In genomic region chr13:113101804-113102203, GRCm38 (mm10) we compare ENCODE assay signal across 21 mouse cellular contexts. TPM values are rescaled to one million over a fixed set of nuclear protein-coding genes. Genes with fewer than 3 reads are reported as not detected.
DNase-seq lines count a peak whose midpoint lies in the region; ATAC-seq and TF ChIP-seq lines count a peak whose summit lies in the region.
"Had no signal": no experiment of that assay in that cellular context is flagged by ENCODE, and none has a peak within 500 bp of the region (broad histone marks: within the 10 kb centered on the region; RNA-seq: fewer than 3 reads in every experiment).

No protein-coding gene starts in this region.

- TF ChIP-seq RAD21 in CH12.LX (IDR thresholded peaks at IDR 0.05; ENCODE audit: low read depth, low read length): no peak

- no peak overlapping the region for H3K4me3 ChIP-seq in thymus, adult 2 months (ENCODE audit: control insufficient read depth, insufficient read depth, low read length)
- H3K4me3 ChIP-seq in CH12.LX (replicated peaks in 1 of 3; ENCODE audit: low read depth in 2 of 3, low read length in 2 of 3, poor library complexity in 1 of 3): no peak overlapping the region
- H3K4me3 ChIP-seq: embryonic facial prominence, embryonic 12.5 days; heart, embryonic 13.5 days; hindbrain, embryonic 15.5 days had no signal

- dilution Hi-C loops in CH12.LX (cut with MboI; ENCODE audit: extremely low pct_ligation_motif_present, extremely low pct_unique_long_range_greater_than_20kb, low sequenced_read_pairs): no loop called here

- H3K27ac ChIP-seq in thymus, adult 2 months (ENCODE audit: control insufficient read depth, insufficient read depth, low read length): peak overlapping the region; percentile 5; the same call in 1 of the 2 replicates
- H3K27ac ChIP-seq in CH12.LX (ENCODE audit: insufficient read depth, low read depth): no peak overlapping the region
- H3K27ac ChIP-seq: embryonic facial prominence, embryonic 12.5 days; heart, embryonic 13.5 days; hindbrain, embryonic 15.5 days had no signal

- TF ChIP-seq CTCF in thymus, adult 2 months (IDR thresholded peaks at IDR 0.05; ENCODE audit: borderline replicate concordance, control insufficient read depth, extremely low read depth, insufficient read depth, low read length, poor library complexity): no peak
- no peak for TF ChIP-seq CTCF in CH12.LX (conservative IDR thresholded peaks at IDR 0.05 in 1 of 2, IDR thresholded peaks at IDR 0.05 in 1 of 2; ENCODE audit: low read depth in 2 of 2, low read length in 2 of 2)

- no peaks in the 10 kb centered on the region for H3K79me2 ChIP-seq in CH12.LX (replicated peaks; ENCODE audit: control insufficient read depth, extremely low read depth, insufficient read depth, poor library complexity, severe bottlenecking)

- ATAC-seq in megakaryocyte, adult 5-6 weeks (ENCODE audit: poor library complexity, severe bottlenecking): peak; percentile 43; the same call in 1 of the 2 replicates
- ATAC-seq: forebrain, embryonic 16.5 days had no signal

- in situ Hi-C loops in CH12.LX (cut with MboI; ENCODE audit: low pct_ligation_motif_present, low pct_unique_long_range_greater_than_20kb, low sequenced_read_pairs): no loop called here

- DNase-seq in thymus, adult 2 months: no peak
- no peak for DNase-seq in thymus, postnatal 4 days
- DNase-seq in CH12.LX (ENCODE audit: extremely low read depth): no peak
- DNase-seq in layer of hippocampus, postnatal 25 days (ENCODE audit: extremely low spot score in 1 of 2, low spot score in 1 of 2): no peak
- no peak for DNase-seq in adrenal gland, postnatal 14 days
- DNase-seq: adrenal gland, adult 8-10 months; cerebellum, adult 11 months; cerebellum, adult 8-10 months; cerebellum, postnatal 14 days; gastrocnemius, postnatal 14 days; heart, postnatal 36 days had no signal

- TF ChIP-seq EP300 in CH12.LX (IDR thresholded peaks at IDR 0.05; ENCODE audit: low read length): no peak

- H3K27me3 ChIP-seq in thymus, adult 2 months (ENCODE audit: control insufficient read depth, insufficient read depth, low read length): no peaks in the 10 kb centered on the region
- H3K27me3 ChIP-seq in CH12.LX (replicated peaks): no peaks in the 10 kb centered on the region
- H3K27me3 ChIP-seq: embryonic facial prominence, embryonic 12.5 days; heart, embryonic 13.5 days; hindbrain, embryonic 15.5 days had no signal

- no peaks in the 10 kb centered on the region for H3K36me3 ChIP-seq in thymus, adult 2 months (ENCODE audit: control insufficient read depth, insufficient read depth, low read length)
- no peaks in the 10 kb centered on the region for H3K36me3 ChIP-seq in CH12.LX (replicated peaks in 1 of 2; ENCODE audit: control insufficient read depth in 1 of 2, insufficient read depth in 1 of 2, low read length in 1 of 2)
- H3K36me3 ChIP-seq: embryonic facial prominence, embryonic 12.5 days; heart, embryonic 13.5 days; hindbrain, embryonic 15.5 days had no signal

- no peak for TF ChIP-seq POLR2A in thymus, adult 2 months (IDR thresholded peaks at IDR 0.05; ENCODE audit: control insufficient read depth, extremely low read depth, insufficient read depth, low read length, poor library complexity)
- TF ChIP-seq POLR2A in CH12.LX (IDR thresholded peaks at IDR 0.05; ENCODE audit: low read depth, low read length): no peak

- no peak overlapping the region for H3K4me2 ChIP-seq in CH12.LX (ENCODE audit: insufficient read depth, low read depth, poor library complexity, severe bottlenecking)
- H3K4me2 ChIP-seq: embryonic facial prominence, embryonic 12.5 days; heart, embryonic 13.5 days; hindbrain, embryonic 15.5 days had no signal

- H3K9ac ChIP-seq in CH12.LX (ENCODE audit: insufficient read depth, low read depth): no peak overlapping the region
- H3K9ac ChIP-seq: embryonic facial prominence, embryonic 12.5 days; heart, embryonic 13.5 days; hindbrain, embryonic 15.5 days had no signal

- 3% methylated on average over 10 of the region's 10 CpGs for WGBS in thymus, adult 2 months

- H3K9me3 ChIP-seq in CH12.LX (replicated peaks; ENCODE audit: low read length): no peaks in the 10 kb centered on the region
- H3K9me3 ChIP-seq: embryonic facial prominence, embryonic 12.5 days; heart, embryonic 13.5 days; hindbrain, embryonic 15.5 days had no signal

- H3K4me1 ChIP-seq in thymus, adult 2 months (replicated peaks; ENCODE audit: control insufficient read depth, insufficient read depth, low read length): peaks cover 18% of the 10 kb centered on the region
- peaks cover 5 to 25% of the 10 kb centered on the region in 2 experiments for H3K4me1 ChIP-seq in CH12.LX (ENCODE audit: control insufficient read depth in 1 of 2, insufficient read depth in 2 of 2)
- H3K4me1 ChIP-seq: embryonic facial prominence, embryonic 12.5 days; heart, embryonic 13.5 days had no signal

TF ChIP-seq in CH12.LX, 34 proteins besides CTCF, POLR2A, EP300 and RAD21:
- TF ChIP-seq USF1 (IDR thresholded peaks at IDR 0.05; ENCODE audit: low read depth, low read length) (peak; percentile 8; the same call in 1 of the 2 replicates), ZC3H11A (IDR thresholded peaks at IDR 0.05; ENCODE audit: low read depth, low read length) (no peak), USF2 (conservative IDR thresholded peaks at IDR 0.05; ENCODE audit: low read depth, low read length) (0 out of 2 replicates have a peak, but pooled peaks have one; percentile 5)

RNA-seq across cellular contexts. Expression of gene Gzma, which starts 1.0 kb away (rescaled TPM):
- polyA plus RNA-seq in thymus, adult 2 months (2012; rRNA removed): 15.8 and 19.4 TPM in 2 replicates
- total RNA-seq in CH12.LX (2012; rRNA removed): not detected in 2 replicates
- total RNA-seq in CH12.LX (2014; rRNA removed): not detected in 2 replicates
- polyA plus RNA-seq in CH12.LX (2012; ENCODE audit: insufficient read length, low read depth): not detected in 2 replicates
- total RNA-seq in megakaryocyte, adult 5-6 weeks (2015): 14.6 and 29.7 TPM in 2 replicates
- total RNA-seq in megakaryocyte, adult 5-6 weeks (2017): 20.3 and 49.5 TPM in 2 replicates
- not detected for total RNA-seq in layer of hippocampus, postnatal 25 days (2021)
- total RNA-seq in adrenal gland, postnatal 14 days (2021): 0.67 and 1.2 TPM in 2 replicates
- total RNA-seq: ES-E14; gastrocnemius, adult 18-20 months; gastrocnemius, postnatal 14 days had no signal
- polyA plus RNA-seq: brain, embryonic 14.5 days; embryonic facial prominence, embryonic 12.5 days; forebrain, embryonic 11.5 days; forebrain, embryonic 16.5 days; hindbrain, embryonic 11.5 days; hindbrain, embryonic 15.5 days had no signal

RNA-seq across cellular contexts. Expression of gene Gpx8, which starts 55.6 kb away (rescaled TPM):
- polyA plus RNA-seq in thymus, adult 2 months (2012; rRNA removed): 1.3 and 1.9 TPM in 2 replicates
- total RNA-seq in CH12.LX (2012; rRNA removed) (not detected in 2 replicates), CH12.LX (2014; rRNA removed) (not detected in 2 replicates)
- polyA plus RNA-seq in CH12.LX (2012; ENCODE audit: insufficient read length, low read depth): not detected in 2 replicates
- total RNA-seq in megakaryocyte, adult 5-6 weeks (2015): 0.85 TPM in 1 of 2 replicates, not detected in the other
- 1.9 TPM in 1 of 2 replicates, not detected in the other for total RNA-seq in megakaryocyte, adult 5-6 weeks (2017)
- total RNA-seq in layer of hippocampus, postnatal 25 days (2021): 10 to 100 TPM in 1 of 2 experiments, 1 to 10 TPM in 1; 8.4 to 11.9 TPM
- total RNA-seq in adrenal gland, postnatal 14 days (2021): 76.6 and 82.5 TPM in 2 replicates
